Mouse (Mus musculus) spleen, adult 12 weeks (tissue): ENCODE data around the gene Gp9.

Source experiments
- DNase-seq: peaks from one replicate; pipeline ENCODE4 v3.0.0; 2022; ENCODE audit warnings: low spot score

Gp9 gene

DNA sequence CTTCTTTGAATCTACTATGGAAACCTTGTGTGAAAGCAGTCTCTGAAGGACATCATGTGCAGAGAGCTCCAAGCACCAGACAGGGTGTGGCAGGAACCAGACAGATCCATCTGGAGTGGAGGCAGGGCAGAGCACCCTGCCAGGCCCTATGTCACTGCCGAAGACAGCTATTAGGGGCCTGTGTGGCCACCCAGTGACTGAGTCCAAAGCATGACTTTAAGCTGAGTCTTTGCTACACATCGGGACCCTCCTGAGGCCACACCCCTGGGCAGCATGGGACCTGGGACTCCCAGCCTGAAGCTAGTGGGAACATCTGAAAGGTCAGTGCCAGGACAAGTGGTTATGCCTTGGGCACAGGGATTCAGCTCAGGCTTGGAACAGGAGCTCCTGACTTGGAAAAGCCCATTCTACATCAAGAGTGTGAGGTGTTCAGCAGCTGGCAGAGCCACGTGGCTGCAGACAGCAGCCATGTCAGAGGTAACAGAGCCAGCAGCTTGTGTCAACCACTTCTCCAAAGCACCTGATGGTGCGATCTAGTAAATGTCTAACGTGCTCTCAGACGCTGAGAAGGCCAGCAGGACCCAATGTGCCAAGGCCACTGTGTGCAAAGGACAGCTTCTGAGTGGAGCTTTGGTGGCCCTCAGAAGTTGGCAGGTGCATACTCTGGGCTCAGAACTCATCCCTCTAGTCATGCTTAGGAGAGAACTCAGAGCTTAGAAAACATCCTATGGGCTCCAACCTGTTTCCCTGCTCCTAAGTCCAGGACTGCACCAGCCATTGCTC lies 9.4 kb downstream of the Gp9 start:
- no peak for DNase-seq

- DNase-seq, result no peak
These were observed 10.5 kb downstream of the Gp9 start for GRCm38 (mm10) chr6:87788266-87788895.

- no peak for DNase-seq
These were observed 11.2 kb downstream of the Gp9 start for GRCm38 (mm10) chr6:87788896-87789587.

DNA sequence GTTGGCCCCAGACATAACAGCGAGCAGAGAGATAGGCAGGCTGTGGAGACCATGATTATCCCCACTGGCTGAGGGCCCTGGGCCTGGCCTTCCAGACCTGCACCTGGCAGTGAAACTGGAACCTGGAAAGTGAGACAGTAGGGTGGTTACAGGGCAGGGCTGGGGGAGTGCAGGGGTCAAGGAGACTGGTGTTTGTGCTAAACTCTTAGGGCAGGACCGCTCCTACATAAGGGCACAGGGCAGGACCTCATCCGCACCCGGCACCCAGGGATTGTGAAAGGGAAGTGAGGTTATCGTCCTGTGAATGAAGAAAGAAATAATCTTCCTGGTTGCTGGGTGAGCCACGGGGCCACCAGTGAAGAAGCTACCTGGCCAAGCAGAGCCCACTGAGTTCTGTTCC lies 11.9 kb downstream of the Gp9 start:
- DNase-seq, result no peak

DNA sequence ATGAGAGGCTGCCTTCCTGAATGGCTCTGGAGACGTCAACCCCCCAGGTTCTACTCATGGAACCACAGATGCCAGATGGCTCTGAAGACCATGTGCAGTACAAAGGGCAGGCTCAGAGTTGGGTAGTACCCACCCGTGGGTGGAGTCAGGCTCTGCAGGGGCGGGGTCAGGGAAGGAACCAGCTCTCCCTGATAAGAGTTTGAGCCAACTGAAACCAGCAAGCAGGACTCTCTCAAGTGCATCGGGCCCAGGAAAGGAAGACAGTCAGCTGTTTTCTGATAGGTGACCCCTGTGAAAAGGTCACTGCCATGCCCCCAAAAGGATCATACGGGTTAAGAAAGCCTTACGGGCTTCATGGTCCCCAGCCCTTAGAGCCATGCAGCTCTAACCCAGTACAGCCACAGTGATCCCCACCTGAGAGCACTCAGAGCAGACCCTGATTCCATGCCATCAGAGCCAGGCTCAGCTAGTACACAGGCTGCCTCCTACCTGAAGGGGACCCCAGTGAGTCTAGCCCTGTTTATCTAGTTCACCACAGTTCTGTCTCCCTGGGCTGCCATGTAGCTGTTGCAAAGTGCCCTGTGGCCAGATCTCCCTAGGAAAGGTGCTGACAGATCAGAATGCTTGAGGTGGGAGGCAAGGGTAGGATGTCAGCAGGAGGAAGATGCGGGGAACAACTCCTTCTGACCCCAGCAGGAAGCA lies 13.1 kb downstream of the Gp9 start:
- peak; percentile 83 for DNase-seq

GRCm38 (mm10) chr6:87791826-87792225 lies 14.0 kb downstream of the Gp9 start:
- no peak for DNase-seq

DNA sequence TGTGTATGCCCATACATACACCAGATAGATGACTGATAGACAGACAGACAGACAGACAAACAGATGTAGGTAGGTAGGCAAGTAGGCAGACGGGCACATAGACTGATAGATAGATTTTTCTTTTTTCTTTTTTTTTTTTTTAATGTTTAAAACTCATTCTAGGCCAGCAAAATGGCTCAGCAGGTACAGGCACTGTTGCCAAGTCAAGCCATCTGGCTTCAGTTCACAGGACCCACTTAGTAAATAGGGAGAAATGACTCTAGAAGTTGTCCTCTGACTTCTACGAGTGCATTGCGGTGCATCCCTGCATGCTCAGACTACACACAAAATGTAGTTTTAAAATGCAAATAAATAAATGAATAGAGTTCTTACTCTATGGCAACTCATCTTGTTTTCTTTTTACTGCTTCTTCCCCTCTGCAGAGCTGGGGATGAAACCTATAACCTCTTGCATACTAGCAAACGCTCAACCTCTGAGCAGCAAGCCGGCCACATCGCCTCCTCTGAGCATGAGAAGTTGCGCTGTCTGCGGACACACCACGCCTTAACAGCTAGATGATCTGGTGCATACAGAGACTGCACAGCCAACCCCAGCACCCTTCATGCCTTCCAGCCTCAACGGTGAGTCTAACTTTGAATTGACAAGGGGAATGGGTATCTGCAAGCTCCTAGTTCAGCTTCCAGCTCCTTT lies 16.1 kb downstream of the Gp9 start:
- no peak for DNase-seq

- DNase-seq, result no peak
These were observed 17.7 kb downstream of the Gp9 start for GRCm38 (mm10) chr6:87795385-87796150.

- no peak for DNase-seq
These were observed 18.5 kb downstream of the Gp9 start for GRCm38 (mm10) chr6:87796251-87796880.

DNA sequence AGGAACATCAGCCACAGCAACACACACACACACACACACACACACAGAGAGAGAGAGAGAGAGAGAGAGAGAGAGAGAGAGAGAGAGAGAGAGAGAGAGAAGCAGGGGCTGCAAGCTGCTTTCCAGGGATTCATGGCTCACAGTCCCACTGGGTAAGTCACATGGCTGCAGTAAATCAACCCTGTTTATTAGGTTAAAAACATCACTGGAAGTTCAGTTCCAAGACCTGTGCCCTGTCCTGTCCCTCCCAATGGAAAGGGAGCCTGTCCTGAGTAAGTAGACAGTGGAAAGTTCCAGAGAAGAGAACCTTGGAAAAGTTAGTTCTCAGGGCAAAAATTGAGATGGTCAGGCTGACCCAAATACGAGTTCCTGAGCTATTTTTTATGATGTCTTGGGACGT lies 19.4 kb downstream of the Gp9 start:
- no peak for DNase-seq

DNA sequence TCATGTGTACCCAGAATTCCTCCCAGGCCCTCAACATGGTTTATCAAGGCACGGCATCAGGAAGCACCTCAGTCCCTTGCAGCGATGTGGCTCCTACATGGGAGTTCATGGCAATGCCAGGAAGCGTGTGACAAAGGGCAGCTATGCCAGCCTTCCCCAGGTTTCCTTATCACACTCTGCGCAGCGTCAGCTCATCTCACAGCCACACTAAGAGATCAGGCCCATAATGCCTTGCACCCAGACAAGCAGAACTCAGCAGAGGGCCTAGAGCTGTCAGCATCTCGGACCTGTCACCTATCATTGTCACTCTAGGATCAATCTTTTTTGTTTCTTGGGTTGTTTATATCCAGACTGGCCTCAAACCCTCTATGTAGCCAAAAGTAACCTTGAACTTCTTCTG lies 21.7 kb downstream of the Gp9 start:
- no peak for DNase-seq

DNA sequence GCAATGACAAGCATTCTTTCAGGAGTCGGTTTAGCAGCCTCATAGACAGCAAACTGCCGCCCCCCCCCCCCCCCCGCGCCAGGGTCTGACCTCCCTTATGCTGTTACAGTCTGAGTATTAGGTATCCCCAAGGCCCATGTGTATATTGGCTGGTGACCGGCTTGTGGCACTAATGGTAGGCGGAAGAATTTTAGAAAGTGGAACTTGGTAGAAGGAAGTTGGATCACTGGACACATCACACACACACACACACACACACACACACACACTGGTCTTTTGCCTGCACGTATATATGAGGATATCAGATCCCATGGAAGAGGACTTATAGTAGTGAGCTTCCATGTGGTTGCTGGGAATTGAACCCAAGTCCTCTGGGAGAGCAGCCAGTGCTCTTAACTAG lies 24.6 kb downstream of the Gp9 start:
- DNase-seq, result no peak

DNA sequence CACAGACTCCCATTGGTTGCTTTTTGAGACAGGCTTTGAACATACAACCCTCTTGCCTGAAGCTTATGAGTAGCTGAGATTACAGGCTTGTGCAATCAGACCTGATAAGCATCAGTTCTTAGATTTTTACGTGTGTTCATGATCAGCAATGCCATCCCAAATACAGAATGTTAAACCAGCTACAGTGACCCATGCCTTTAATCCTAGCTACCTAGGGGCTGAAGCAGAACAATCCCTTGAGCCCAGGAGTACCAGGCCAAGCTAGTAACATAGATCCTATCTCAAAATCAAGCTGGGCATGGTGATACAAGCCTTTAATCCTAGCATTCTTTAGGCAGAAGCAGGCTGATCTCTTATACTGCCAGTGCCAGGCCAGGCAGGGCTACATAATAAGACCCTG lies 26.2 kb downstream of the Gp9 start:
- no peak for DNase-seq

DNA sequence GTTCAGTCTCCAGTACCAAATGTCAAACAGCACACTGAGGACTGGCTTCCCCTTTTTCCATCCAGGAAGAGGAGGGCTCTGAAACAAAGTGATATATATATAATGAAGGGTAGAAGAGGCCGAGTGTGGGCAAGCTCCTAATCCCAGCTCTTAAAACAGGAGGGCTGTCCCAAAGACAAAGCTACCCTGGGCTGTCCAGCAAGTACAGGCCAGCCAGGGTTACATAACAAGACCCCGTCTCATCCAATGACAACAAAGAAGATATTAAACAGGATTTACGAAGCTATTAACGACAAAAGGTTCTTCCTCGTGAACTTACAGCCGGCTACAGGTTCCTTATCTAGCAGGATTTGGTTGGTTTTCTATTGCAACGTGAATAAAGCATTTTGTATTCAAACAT lies 27.0 kb downstream of the Gp9 start:
- no peak for DNase-seq

DNA sequence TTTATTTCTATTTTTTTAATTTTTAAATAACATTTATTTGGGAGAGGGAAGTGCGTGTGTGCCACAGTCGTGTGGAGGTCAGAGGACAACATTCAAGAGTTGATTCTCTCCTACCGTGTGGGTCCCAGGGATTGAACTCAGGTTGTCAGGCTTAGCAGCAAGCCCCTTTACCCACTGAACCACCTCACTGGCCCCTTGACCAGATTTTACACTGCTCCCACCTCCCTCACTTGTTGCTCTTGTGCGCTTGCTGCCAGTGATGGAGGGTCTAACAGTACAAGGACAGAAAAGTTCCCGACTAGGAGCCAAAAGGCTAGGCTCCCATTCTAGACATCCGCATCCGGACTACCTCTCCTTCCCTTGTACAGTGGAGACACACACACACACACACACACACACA lies 27.6 kb downstream of the Gp9 start:
- no peak for DNase-seq

DNA sequence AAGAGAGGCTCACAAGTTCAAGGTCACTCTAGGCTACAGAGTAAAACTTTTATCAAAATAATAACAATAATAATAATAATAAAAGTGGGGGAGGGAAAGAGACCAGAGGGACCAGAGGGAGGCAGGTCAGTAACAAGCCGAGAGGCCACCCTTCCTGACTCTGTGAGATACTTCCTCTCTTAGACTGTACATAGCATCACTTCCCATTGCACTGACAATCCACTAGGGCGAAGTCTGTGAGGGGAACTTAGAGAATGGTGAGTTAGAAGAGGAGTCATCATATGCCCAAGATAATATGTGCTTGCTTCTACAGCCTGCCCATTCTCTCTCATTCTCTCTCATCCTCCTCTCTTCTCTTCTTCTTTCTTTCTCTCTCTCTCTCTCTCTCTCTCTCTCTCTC lies 28.2 kb downstream of the Gp9 start:
- no peak for DNase-seq

DNA sequence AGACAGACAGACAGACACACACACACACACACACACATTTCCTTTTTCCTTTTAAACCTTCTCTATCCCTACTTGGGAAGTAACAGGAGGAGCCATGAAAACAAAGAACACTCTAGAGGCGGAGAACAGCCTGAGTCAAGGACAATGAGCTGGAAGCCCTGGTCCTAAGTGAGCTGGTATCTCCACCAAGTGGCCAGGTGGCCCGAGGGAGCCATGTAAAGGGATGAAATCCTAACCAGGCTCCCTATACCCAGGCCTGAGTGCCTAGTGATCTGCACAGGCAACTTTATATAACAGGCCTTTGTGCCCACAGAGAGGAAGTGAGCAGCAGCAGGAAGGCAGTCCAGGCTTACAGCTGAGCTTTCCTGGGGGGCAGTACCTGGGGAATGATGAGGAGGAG lies 29.0 kb downstream of the Gp9 start:
- no peak for DNase-seq

GRCm38 (mm10) chr6:87807735-87808440 lies 30.0 kb downstream of the Gp9 start:
- DNase-seq, result no peak

- DNase-seq, result no peak
These were observed 30.6 kb downstream of the Gp9 start for GRCm38 (mm10) chr6:87808521-87808920.

GRCm38 (mm10) chr6:87809144-87809543 lies 31.3 kb downstream of the Gp9 start:
- no peak for DNase-seq
